ENCODE assay signal across 14 mouse cellular contexts in the genomic region with DNA sequence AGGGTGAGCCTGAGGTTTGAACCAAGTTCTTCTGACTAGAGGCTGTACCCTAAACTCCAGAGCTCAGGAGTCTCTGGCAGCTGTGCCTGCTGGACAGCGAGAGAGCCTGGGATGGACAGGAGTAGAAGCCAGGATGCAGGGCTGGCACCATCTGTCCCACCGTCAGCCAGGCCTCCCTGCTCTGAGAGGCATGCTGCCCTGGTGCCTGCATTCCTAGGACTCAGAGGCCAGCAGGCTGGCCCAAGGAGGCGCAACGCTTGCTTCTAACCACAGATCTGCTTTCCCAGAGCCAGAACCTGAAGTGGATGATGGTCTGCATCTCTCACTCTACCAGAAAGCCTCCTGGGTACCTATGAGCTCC.
A peak's percentile ranks its signal among the peaks of the same experiment; 100 is the strongest.
DNase-seq lines count a peak whose midpoint lies in the region; ATAC-seq lines count a peak whose summit lies in the region.
"Had no signal": no experiment of that assay in that cellular context is flagged by ENCODE, and none has a peak within 500 bp of the region (broad histone marks: within the 10 kb centered on the region; RNA-seq: fewer than 3 reads in every experiment).

No protein-coding gene starts in this region.

- H3K27me3 ChIP-seq in forebrain, embryonic 10.5 days (ENCODE audit: poor library complexity, severe bottlenecking) = no peaks in the 10 kb centered on the region
- no peaks in the 10 kb centered on the region for H3K27me3 ChIP-seq in forebrain, embryonic 14.5 days (replicated peaks; ENCODE audit: control insufficient read depth, insufficient read depth, low read length)
- no peaks in the 10 kb centered on the region for H3K27me3 ChIP-seq in hindbrain, embryonic 16.5 days (replicated peaks; ENCODE audit: control insufficient read depth, insufficient read depth, low read length)
- H3K27me3 ChIP-seq: heart, embryonic 13.5 days had no signal

- ATAC-seq in forebrain, embryonic 14.5 days = no peak
- ATAC-seq in hindbrain, embryonic 16.5 days = no peak
- ATAC-seq: inflammation-experienced regulatory T-cells, adult 6 months had no signal

- no peak overlapping the region for H3K4me2 ChIP-seq in forebrain, embryonic 14.5 days (ENCODE audit: low read length)
- H3K4me2 ChIP-seq in hindbrain, embryonic 16.5 days (ENCODE audit: low read length) = no peak overlapping the region
- H3K4me2 ChIP-seq: heart, embryonic 13.5 days had no signal

- H3K9me3 ChIP-seq in forebrain, embryonic 10.5 days = no peaks in the 10 kb centered on the region
- H3K9me3 ChIP-seq in forebrain, embryonic 14.5 days (replicated peaks; ENCODE audit: control insufficient read depth, low read length) = no peaks in the 10 kb centered on the region
- H3K9me3 ChIP-seq in hindbrain, embryonic 16.5 days (ENCODE audit: control insufficient read depth, low read length) = no peaks in the 10 kb centered on the region
- H3K9me3 ChIP-seq: heart, embryonic 13.5 days had no signal

- H3K9ac ChIP-seq in forebrain, embryonic 14.5 days (ENCODE audit: low read length) = no peak overlapping the region
- H3K9ac ChIP-seq in hindbrain, embryonic 16.5 days (ENCODE audit: low read depth, low read length) = no peak overlapping the region
- H3K9ac ChIP-seq: heart, embryonic 13.5 days had no signal

- H3K36me3 ChIP-seq in forebrain, embryonic 10.5 days (replicated peaks) = peaks cover 80% of the 10 kb centered on the region
- peaks cover 46% of the 10 kb centered on the region for H3K36me3 ChIP-seq in forebrain, embryonic 14.5 days (ENCODE audit: control insufficient read depth, insufficient read depth, low read length)
- H3K36me3 ChIP-seq in hindbrain, embryonic 16.5 days (ENCODE audit: control insufficient read depth, insufficient read depth, low read length) = peaks cover 6% of the 10 kb centered on the region; the same call in 1 of the 2 replicates

- H3K4me1 ChIP-seq in forebrain, embryonic 10.5 days = peaks cover 49% of the 10 kb centered on the region
- no peaks in the 10 kb centered on the region for H3K4me1 ChIP-seq in forebrain, embryonic 14.5 days (ENCODE audit: control insufficient read depth, insufficient read depth, low read length)
- H3K4me1 ChIP-seq in hindbrain, embryonic 16.5 days (ENCODE audit: control insufficient read depth, insufficient read depth, low read depth, low read length) = peaks cover 11% of the 10 kb centered on the region

- intact Hi-C loops in left cerebral cortex, postnatal 4 days (cut with DNase I) = no loop called here
- intact Hi-C loops in left cerebral cortex, postnatal 14 days (cut with DNase I) = no loop called here

- H3K27ac ChIP-seq in forebrain, embryonic 10.5 days = peak overlapping the region; percentile 65; the same call in 1 of the 2 replicates
- H3K27ac ChIP-seq in forebrain, embryonic 14.5 days (ENCODE audit: low read depth, low read length) = no peak overlapping the region
- peak overlapping the region; percentile 4; the same call in 1 of the 2 replicates for H3K27ac ChIP-seq in hindbrain, embryonic 16.5 days (ENCODE audit: low read depth, low read length)

- H3K4me3 ChIP-seq in forebrain, embryonic 10.5 days = no peak overlapping the region
- no peak overlapping the region for H3K4me3 ChIP-seq in forebrain, embryonic 14.5 days (ENCODE audit: low read depth, low read length)
- H3K4me3 ChIP-seq in hindbrain, embryonic 16.5 days (ENCODE audit: low read length) = no peak overlapping the region
- H3K4me3 ChIP-seq: heart, embryonic 13.5 days had no signal

- no peak for DNase-seq in forebrain, embryonic 10.5 days (ENCODE audit: extremely low spot score, low spot score)
- DNase-seq in forebrain, embryonic 14.5 days (ENCODE audit: low spot score) = no peak
- DNase-seq in left cerebral cortex, postnatal 4 days = peak; percentile 66
- DNase-seq in left cerebral cortex, postnatal 14 days (ENCODE audit: low spot score in 2 of 2) = no peak
- peak; percentile 76 for DNase-seq in cerebellum, adult 11-12 months
- DNase-seq in kidney, postnatal 4 days = no peak
- DNase-seq in frontal cortex, postnatal 10 days (ENCODE audit: low spot score in 2 of 2) = no peak
- DNase-seq: adrenal gland, postnatal 25 days; kidney, postnatal 10 days; layer of hippocampus, postnatal 36 days; thymus, postnatal 36 days had no signal

- 94% methylated on average over 4 of the region's 4 CpGs for WGBS in forebrain, embryonic 10.5 days
- 86% methylated on average over 4 of the region's 4 CpGs for WGBS in forebrain, embryonic 14.5 days
- 85% methylated on average over 4 of the region's 4 CpGs for WGBS in hindbrain, embryonic 16.5 days

Comparison
In these comparisons a context has a peak if more than half of its experiments do, and no peak if none do; other contexts are left out.
1. DNase-seq: peak in left cerebral cortex, postnatal 4 days (single experiment) and cerebellum, adult 11-12 months (single experiment); none in forebrain, embryonic 10.5 days (single experiment), forebrain, embryonic 14.5 days (single experiment), left cerebral cortex, postnatal 14 days (0 of 2), kidney, postnatal 4 days (0 of 2) and frontal cortex, postnatal 10 days (0 of 2).